Mouse (Mus musculus): Measurements from ENCODE around the gene Elf5.

Elf5 gene

DNA sequence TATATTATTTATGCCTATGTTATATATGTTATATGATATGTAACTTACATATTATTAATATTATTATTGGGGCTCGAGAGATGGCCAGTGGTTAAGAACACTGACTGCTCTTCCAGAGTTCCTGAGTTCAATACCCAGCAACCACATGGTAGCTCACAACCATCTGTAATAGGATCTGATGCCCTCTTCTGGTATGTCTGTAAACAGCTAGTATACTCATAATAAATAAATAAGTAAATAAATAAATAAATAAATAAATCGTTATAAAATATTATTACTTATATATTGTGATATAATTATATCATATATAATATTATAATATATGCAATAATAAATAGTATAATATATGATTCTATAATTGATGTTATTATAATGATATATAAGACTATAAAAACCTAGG is 64.7 kb downstream of the Elf5 start:
- DNase-seq (ENCODE audit: low read depth, low spot score): no peak

DNA sequence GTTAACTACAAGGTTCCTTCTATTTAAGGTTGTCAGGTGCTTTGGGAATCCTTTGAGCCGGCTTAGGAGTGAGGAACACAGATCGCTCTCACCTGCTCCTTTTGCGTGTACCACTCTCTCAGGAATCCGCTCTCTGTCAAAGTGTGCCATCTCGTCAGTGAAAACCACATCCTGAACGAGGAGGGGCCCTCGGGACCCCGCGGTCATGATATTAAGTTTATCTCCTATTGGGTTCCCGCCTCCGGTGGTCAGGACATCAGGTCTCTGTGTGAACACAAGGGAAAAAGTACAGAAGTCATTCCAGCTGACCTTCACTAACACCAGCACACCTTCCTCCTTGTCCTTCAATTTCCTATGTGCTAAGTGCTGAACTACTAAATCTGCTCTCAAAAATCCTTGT is 65.2 kb downstream of the Elf5 start:
- no peak for DNase-seq (ENCODE audit: low read depth, low spot score)

DNA sequence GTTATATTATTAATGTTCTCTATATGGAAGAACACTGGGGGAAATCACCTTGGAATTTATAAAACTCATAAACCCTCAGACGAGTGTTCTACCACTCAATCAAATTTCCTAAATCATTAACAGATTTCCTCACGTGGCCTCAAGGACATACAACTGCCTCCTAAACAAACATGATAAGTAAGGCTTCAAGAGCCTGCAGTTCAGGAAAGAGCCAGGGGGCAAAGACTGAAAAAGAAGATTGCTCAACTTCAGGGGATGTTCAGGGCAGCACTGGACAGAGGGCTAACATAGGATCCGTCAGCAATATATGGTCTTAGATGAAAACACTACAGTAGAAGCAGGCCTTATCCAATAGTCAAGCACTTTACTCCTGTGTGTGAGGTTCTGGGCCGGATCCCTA is 66.0 kb downstream of the Elf5 start:
- no peak for DNase-seq (ENCODE audit: low read depth, low spot score)

DNA sequence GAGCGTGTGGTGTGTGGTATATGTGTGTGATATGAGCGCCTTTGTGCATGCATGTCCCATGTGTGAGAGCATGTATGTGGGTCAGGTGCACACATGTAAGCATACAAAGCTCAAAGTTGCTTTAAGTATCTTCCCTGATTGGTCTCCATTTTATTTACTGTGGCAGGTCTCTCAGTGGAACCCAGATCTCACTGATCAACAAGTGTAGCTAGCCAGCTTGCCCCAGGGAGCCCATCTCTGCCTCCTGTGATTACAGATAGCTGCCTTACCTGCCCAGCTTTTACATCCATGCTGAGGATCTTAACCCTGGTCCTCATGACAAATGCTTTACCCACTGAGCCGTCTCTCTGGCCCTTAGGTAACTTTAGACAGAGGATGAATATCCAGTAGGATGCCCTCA is 66.8 kb downstream of the Elf5 start:
- no peak for DNase-seq (ENCODE audit: low read depth, low spot score)

DNA sequence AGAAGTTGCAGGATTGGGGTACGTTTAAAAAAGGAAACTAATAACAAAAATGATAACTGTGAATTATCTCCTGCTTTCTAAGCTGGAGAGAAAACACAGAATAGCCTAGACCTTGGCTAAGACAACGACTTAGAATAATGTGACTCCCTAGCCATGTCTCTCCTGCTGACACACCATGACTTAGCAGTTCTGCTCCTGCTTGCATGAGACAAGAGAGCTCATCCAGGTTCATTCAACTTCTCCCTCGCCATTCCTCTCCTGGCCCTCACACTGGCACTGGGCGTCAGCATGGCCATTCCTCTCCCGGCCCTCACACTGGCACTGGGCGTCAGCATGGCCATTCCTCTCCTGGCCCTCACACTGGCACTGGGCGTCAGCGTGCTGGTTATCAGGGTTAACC is 68.8 kb downstream of the Elf5 start:
- DNase-seq (ENCODE audit: low read depth, low spot score): no peak

DNA sequence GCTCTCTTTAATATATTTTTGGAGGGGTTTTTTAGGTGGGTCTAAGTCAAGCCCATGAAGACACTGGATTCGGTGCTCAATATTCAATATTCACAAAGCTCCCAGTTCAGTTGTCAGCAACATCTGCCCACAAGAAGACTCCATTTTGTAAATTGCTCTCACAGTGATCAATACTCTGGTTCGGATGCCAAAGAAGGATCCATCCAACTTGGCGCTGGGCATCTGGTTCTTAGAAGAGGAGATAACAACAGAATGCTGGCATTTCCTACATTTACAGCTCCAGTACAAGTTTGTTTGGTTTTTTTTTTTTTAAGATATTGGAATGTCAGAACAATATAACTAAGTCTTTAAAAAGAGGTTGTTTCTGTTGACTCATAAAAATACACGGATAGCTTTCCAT is 69.4 kb downstream of the Elf5 start:
- DNase-seq (ENCODE audit: low read depth, low spot score): no peak

DNA sequence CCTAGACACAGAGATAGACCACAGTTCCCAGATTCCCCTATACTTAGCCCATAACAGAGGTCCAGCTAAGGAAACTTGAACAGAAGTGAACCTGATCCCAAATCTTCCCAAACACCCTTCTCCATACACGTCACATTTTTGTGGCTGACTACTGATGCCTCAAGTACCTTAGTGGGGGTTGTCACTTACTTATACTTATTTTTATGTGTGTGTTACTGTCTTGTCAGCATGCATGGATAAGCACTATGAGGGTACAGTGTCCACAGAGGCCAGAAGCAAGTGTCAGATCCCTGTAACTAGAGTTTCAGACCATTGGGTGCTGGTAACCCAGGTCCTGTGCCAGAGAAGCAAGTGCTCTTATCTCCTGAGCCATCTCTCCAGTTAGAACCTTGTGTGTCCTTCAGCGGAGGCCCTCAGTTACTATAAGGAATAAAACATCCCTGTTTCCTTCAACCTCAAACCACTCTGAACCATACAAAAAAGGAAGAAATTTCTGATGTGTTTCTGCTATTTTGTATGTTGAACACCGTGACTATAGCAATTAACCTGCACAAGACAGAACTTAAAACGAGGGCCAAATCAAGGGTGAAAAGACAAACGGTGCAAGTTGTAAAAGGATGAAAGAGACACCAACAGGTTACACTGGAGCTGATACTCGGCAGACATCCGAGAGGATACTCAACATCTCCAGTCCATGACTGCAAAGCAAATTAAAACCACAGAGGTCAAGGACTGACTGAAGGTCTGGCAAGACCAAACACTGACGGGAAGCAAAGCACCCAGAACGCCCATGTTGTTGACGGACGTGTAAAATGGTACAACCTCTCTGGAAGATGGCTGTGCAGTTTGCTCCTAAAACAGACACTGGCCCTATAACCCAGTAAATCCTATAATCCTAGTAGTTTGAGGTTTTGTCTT is 70.1 kb downstream of the Elf5 start:
- no peak for DNase-seq (ENCODE audit: low read depth, low spot score)

DNA sequence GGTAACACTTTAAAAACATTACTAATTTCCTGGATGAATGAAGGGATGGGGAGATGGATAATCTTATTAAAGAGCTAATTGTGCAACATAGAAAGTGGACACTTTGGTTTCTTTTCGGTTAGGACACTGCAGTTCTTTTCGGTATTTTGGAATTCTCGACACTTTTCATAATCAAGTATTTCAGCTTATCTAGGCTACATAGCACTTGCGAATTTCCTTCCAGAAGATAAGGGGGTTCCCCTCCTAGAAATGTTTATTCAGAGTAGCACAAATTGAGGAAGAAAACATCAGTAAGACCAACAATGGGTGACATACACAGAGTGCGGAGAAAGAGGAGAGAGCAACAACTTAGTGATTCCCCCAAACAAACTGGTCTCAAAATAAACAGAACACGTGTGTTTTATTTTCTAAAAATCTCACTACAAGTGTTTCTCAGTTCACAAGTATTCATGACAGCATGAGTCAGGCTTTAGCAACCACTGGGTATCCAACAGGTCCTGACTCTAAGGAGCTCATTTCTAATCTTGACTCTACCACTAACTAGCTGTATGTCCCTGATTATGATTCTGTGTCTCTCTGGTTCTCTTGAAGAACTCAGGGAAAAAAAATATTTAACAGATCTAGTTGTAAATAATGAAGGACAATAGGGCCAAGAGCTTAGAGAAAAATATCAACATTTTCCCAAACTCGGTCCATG is 71.9 kb downstream of the Elf5 start:
- DNase-seq (ENCODE audit: low read depth, low spot score): no peak

DNA sequence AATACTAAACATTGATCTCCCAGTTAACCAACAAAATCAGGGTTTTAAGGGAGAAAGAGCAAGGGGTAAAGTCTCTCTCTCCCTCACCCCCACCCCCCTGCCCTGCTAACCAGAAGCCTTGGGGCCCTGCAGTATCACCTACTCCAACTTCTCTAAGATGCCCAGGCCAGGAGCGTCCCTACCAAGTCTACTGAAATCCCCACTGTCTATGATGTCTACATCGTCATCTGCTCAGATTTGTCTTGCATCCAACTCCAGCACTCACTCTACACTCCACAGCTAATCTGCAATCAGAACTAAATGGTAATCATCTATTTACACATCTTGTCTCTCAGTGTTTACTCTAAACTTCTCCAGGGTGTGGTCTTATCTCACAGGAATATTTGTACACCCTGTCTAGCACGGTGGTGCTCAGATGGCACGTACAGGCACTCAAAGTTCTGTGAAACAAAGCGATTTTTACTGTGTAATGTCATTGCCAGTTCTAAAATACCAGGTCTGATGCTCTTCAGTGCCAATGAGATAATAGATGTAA is 72.6 kb downstream of the Elf5 start:
- DNase-seq (ENCODE audit: low read depth, low spot score): no peak

DNA sequence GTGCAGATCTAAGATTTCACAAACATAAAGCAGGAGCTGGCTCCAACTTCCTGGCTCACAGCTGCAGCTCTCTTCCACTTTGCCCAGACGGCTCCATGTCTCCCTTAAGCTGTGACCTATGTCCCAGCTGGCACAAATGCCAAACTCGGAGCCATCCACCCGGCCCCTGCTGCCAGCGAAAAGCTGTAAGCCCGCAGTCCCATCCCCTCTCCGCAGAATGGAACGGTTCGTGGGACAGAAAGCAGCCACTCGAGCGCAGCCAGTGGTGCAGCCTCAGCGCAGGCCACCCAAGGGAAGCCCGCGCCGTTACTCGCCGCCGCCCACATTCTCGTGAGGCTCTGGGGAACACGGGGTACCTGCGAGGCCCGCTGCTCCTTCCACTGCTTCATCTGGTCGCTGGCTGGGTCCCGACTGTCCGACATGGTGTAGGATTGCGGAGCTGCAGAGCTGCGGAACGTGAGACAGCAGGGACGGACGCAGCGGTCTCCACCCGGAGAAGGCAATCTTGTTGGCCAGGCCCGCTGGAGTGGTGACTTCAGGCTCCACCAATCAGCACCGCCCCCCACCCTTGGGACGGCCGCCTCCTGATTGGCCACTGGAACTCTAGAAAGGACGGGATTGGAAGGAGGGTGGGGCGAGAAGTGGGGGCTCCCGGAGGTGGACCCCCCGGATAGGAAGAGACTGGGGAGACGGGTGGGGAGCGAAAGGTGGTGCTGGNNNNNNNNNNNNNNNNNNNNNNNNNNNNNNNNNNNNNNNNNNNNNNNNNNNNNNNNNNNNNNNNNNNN is 73.3 kb downstream of the Elf5 start, which contains the start of gene Cat:
Cat (minus strand) TSS at position 544 of the 785 bp plus-strand sequence.
- DNase-seq (ENCODE audit: low read depth, low spot score): peak; percentile 90

DNA sequence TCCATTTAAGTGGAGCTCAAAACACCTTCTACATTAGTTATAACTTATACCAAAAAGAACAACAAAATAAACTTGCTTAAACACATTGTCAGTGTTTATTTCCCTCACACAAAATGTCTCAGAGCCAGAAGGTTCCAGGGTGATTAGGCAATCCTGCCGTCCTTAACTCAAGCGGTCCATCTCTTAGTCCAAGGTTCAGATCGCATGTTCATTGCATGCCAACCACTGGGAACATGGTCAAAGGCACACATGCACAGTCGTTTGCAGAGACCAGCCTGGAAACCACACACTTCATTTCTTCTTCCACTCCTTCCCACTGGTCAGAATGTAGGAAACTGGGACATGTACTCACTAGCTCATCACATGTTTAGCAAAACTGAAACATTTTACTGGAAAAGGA is 81.0 kb downstream of the Elf5 start:
- no peak for DNase-seq (ENCODE audit: low read depth, low spot score)

DNA sequence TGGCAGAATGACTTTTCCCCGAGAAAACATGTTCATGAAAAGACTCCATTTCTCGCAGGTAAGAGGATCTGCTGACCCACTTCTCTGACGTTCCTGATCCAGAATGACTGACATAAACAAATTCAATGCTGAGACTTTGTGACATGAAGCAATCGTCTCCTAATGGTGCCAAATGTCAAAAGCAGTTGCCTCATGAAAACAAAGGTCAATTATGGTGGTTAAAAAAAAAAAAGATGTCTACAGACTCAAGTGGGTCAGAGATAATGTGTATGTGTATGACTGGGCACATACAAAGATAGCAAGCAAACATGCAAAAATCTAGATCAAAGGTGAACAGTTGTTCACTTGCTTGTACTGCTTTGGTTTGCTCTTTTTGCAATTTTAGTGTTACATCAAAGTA is 82.3 kb downstream of the Elf5 start:
- DNase-seq (ENCODE audit: low read depth, low spot score): no peak

DNA sequence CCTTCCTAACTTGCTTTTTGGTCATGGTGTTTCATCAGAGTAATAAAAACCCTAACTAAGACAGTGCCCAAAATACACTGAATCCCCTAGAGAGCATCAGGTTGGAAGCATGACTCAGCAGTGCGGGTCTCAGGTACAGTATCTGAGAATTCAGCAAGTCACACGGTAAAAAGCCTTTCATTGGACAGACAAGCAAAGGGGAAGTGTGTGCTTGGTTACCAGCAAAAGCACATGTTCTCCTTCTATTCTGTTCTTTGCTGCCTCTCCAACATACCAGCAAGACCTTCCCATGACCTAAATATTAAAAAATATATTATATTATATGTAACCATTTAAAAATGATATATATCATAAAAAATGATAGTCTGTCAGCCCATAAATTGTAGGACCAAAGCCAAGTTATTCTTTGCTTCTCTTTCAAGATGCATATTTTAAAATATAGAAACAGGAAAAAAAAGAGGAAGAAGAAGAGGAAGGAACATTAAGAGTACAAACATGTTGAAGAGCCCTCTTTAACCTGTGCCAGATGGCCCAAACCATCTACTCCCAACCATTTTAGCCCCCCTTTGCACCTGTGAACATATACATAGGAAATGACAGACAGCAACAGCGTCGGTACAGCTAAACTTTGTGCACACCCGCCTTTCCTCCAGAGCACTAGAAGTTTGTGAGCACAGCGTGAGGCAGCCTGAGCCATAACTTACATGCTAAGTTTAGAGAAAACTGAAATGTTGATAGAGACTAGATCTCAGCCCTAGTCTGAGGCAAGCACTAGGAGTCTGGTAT is 84.3 kb downstream of the Elf5 start:
- no peak for DNase-seq (ENCODE audit: low read depth, low spot score)

All from telencephalon, adult 2 months (tissue).